Mouse (Mus musculus) liver, adult 2 months (tissue): ENCODE data around the gene Ndufs7. TPM values are rescaled to one million over a fixed set of nuclear protein-coding genes. Genes with fewer than 3 reads are reported as not detected.

Source experiments
- DNase-seq: peaks from one replicate; pipeline ENCODE4 v3.0.0-alpha.2; 2011; ENCODE audit warnings: low read depth, low spot score; ENCODE audit errors: extremely low read depth
- H3K27ac ChIP-seq: fragments of 200-500 bp; replicated peaks from 2 replicates; pipeline ENCODE4 v1.5.1; 2012; ENCODE audit warnings: low read depth, mild to moderate bottlenecking, control low read depth, inconsistent platforms, low read length; ENCODE audit not compliant: insufficient read depth
- H3K27me3 ChIP-seq: fragments of 200-500 bp; 2 replicates; pipeline ENCODE4 v1.6.1; 2012; ENCODE audit warnings: mild to moderate bottlenecking, moderate library complexity, low read length, inconsistent platforms; ENCODE audit not compliant: control insufficient read depth, insufficient read depth
- H3K36me3 ChIP-seq: fragments of 200-500 bp; 2 replicates; pipeline ENCODE4 v1.6.1; 2012; ENCODE audit warnings: low read length, inconsistent platforms; ENCODE audit not compliant: control insufficient read depth, insufficient read depth
- H3K4me1 ChIP-seq: fragments of 200-500 bp; 2 replicates; pipeline ENCODE4 v1.6.1; 2011; ENCODE audit warnings: low read length; ENCODE audit not compliant: control insufficient read depth, insufficient read depth
- H3K4me3 ChIP-seq: fragments of 200-500 bp; 2 replicates; pipeline ENCODE4 v1.5.1; 2011; ENCODE audit warnings: low read depth, mild to moderate bottlenecking, control low read depth, low read length, moderate library complexity; ENCODE audit not compliant: insufficient read depth
- H3K79me2 ChIP-seq: fragments of 200-500 bp; 2 replicates; pipeline ENCODE4 v1.6.1; 2012; ENCODE audit warnings: inconsistent platforms, mild to moderate bottlenecking, low read length, moderate library complexity; ENCODE audit not compliant: control insufficient read depth, insufficient read depth
- H3K9ac ChIP-seq: fragments of 200-500 bp; 2 replicates; pipeline ENCODE4 v1.6.1; 2012; ENCODE audit warnings: low read depth, mild to moderate bottlenecking, control low read depth, inconsistent platforms, low read length
- CTCF ChIP-seq: fragments of 200-500 bp; IDR thresholded peaks from 2 replicates; pipeline ENCODE4 v1.5.1; 2011; ENCODE audit warnings: low read depth, low read length, control low read depth
- POLR2A ChIP-seq: fragments of 200-500 bp; IDR thresholded peaks from 2 replicates; pipeline ENCODE4 v1.6.1; 2011; ENCODE audit warnings: low read length, control low read depth; ENCODE audit not compliant: insufficient read depth; ENCODE audit errors: extremely low read depth
- WGBS: fragments of 180-500 bp; shearing (Covaris S2); methylation state at CpG from one replicate; pipeline ENCODE4 v1.1.7; 2018; 5-methylcytosine and 5-hydroxymethylcytosine counted together
- polyA plus RNA-seq: library from polyadenylated mRNA; depleted of rRNA; stranded (reverse); fragments of >200 nt; gene quantifications from 2 replicates; pipeline ENCODE4 v1.2.3, GENCODE M21; 2012; rRNA removed
- total RNA-seq: library from RNA; depleted of rRNA; stranded (reverse); fragments of >200 nt; gene quantifications from 2 replicates; pipeline ENCODE4 v1.2.3, GENCODE M21; 2014; rRNA removed

Gene Ndufs7
- total and polyA plus RNA-seq, 2 experiments, result 165 to 560 TPM

DNA sequence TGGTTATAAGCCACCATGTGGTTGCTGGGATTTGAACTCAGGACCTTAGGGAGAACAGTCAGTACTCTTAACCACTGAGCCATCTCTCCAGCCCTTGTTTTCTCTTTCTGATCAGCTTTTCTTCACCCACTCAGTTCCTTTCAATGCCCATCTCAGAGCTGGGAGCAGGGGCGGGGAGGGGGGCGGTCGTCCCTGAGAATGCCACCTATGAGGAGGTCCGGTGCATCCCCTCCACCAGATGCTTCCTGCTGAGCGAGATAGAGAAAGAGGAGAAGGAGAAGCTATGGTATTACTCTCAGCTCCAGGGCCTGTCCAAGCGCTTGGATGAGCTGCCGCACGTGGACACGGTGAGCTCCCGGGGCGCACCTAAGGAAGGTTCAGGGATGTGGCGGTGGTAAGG, 55.5 kb downstream of the Ndufs7 start:
- DNase-seq, result no peak
- Histone ChIP-seq H3K27ac (no peak overlapping the region), H3K4me1 (0 out of 2 replicates have a peak, but pooled peaks cover 2% of the 10 kb centered on the region), H3K79me2 (no peaks in the 10 kb centered on the region), H3K36me3 (no peaks in the 10 kb centered on the region), H3K4me3 (no peak overlapping the region), H3K27me3 (no peaks in the 10 kb centered on the region), H3K9ac (no peak overlapping the region)
- TF ChIP-seq CTCF (no peak), POLR2A (no peak)
- whole genome bisulfite sequencing, result 33% methylated on average over 12 of the region's 12 CpGs

DNA sequence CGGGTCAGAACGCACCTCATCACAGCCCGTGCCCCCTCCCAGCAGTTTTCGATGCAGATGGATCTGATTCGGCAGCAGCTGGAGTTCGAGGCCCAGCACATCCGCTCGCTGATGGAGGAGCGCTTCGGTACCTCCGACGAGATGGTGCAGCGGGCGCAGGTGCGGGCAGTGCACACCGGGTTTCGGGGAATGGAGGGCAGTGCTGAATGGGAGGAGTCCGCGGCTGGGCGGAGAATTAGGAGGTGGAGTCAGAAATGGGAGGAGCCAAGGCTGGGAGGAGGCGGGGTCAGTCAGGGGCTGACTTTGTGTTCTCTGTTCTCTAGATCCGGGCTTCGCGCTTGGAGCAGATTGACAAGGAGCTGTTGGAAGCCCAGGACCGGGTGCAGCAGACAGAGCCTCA, 55.9 kb downstream of the Ndufs7 start:
- H3K36me3 ChIP-seq, result no peaks in the 10 kb centered on the region
- no peak overlapping the region for H3K4me3 ChIP-seq
- peak; percentile 53 for DNase-seq
- no peaks in the 10 kb centered on the region for H3K79me2 ChIP-seq
- no peak overlapping the region for H3K27ac ChIP-seq
- no peak overlapping the region for H3K9ac ChIP-seq
- no peaks in the 10 kb centered on the region for H3K27me3 ChIP-seq
- 0 out of 2 replicates have a peak, but pooled peaks cover 2% of the 10 kb centered on the region for H3K4me1 ChIP-seq
- TF ChIP-seq CTCF, result no peak
- no peak for TF ChIP-seq POLR2A
- 10% methylated on average over 25 of the region's 25 CpGs for WGBS

Other genes with a start within 250 kb of the Ndufs7 start
- gene Arhgap45, start 232.5 kb upstream of the Ndufs7 start, total RNA-seq, result 4.5 and 4.6 TPM in 2 replicates
- 7.7 and 10.9 TPM in 2 replicates for gene Arhgap45, start 232.5 kb upstream of the Ndufs7 start, polyA plus RNA-seq
- 26.4 and 39.1 TPM in 2 replicates for gene Polr2e, start 209.3 kb upstream of the Ndufs7 start, total RNA-seq
- 71.1 and 74.6 TPM in 2 replicates for gene Polr2e, start 209.3 kb upstream of the Ndufs7 start, polyA plus RNA-seq
- 712 and 752 TPM in 2 replicates for gene Gpx4, start 202.0 kb upstream of the Ndufs7 start, total RNA-seq
- gene Gpx4, start 202.0 kb upstream of the Ndufs7 start, polyA plus RNA-seq, result 535 and 559 TPM in 2 replicates
- 8.9 and 11.8 TPM in 2 replicates for gene Sbno2, start 143.6 kb upstream of the Ndufs7 start, total RNA-seq
- gene Sbno2, start 143.6 kb upstream of the Ndufs7 start, polyA plus RNA-seq, result 19.2 and 25.9 TPM in 2 replicates
- 71.5 and 75.0 TPM in 2 replicates for gene Stk11, start 133.3 kb upstream of the Ndufs7 start, total RNA-seq
- gene Stk11, start 133.3 kb upstream of the Ndufs7 start, polyA plus RNA-seq, result 96.8 and 110 TPM in 2 replicates
- gene Atp5d, start 110.5 kb upstream of the Ndufs7 start, total RNA-seq, result 144 and 218 TPM in 2 replicates
- 1,387 and 1,558 TPM in 2 replicates for gene Atp5d, start 110.5 kb upstream of the Ndufs7 start, polyA plus RNA-seq
- 0.47 and 0.55 TPM in 2 replicates for gene Cbarp, start 108.3 kb upstream of the Ndufs7 start, total RNA-seq
- gene Cbarp, start 108.3 kb upstream of the Ndufs7 start, polyA plus RNA-seq, result 1.2 TPM in 2 replicates
- 6.9 and 11.6 TPM in 2 replicates for gene Midn, start 100.8 kb upstream of the Ndufs7 start, total RNA-seq
- gene Midn, start 100.8 kb upstream of the Ndufs7 start, polyA plus RNA-seq, result 27.4 and 38.8 TPM in 2 replicates
- 19.5 and 25.9 TPM in 2 replicates for gene Cirbp, start 83.1 kb upstream of the Ndufs7 start, total RNA-seq
- gene Cirbp, start 83.1 kb upstream of the Ndufs7 start, polyA plus RNA-seq, result 31.8 and 37.0 TPM in 2 replicates
- 5.1 and 7.7 TPM in 2 replicates for gene 1600002K03Rik, start 76.2 kb upstream of the Ndufs7 start, total RNA-seq
- 10.0 and 10.4 TPM in 2 replicates for gene 1600002K03Rik, start 76.2 kb upstream of the Ndufs7 start, polyA plus RNA-seq
- gene Efna2, start 69.6 kb upstream of the Ndufs7 start, total RNA-seq, result under 0.01 and 0.07 TPM in 2 replicates
- gene Efna2, start 69.6 kb upstream of the Ndufs7 start, polyA plus RNA-seq, result 0.26 TPM in 2 replicates
- gene Mum1, start 22.7 kb upstream of the Ndufs7 start, total RNA-seq, result 7.1 and 8.7 TPM in 2 replicates
- gene Mum1, start 22.7 kb upstream of the Ndufs7 start, polyA plus RNA-seq, result 8.4 and 10.1 TPM in 2 replicates
- 241 and 277 TPM in 2 replicates for gene Gamt, start 11.9 kb downstream of the Ndufs7 start, total RNA-seq
- gene Gamt, start 11.9 kb downstream of the Ndufs7 start, polyA plus RNA-seq, result 670 and 715 TPM in 2 replicates
- gene Dazap1, start 12.4 kb downstream of the Ndufs7 start, total RNA-seq, result 38.0 and 39.9 TPM in 2 replicates
- 39.9 and 43.5 TPM in 2 replicates for gene Dazap1, start 12.4 kb downstream of the Ndufs7 start, polyA plus RNA-seq
- 510 and 571 TPM in 2 replicates for gene Rps15, start 43.3 kb downstream of the Ndufs7 start, total RNA-seq
- gene Rps15, start 43.3 kb downstream of the Ndufs7 start, polyA plus RNA-seq, result 686 and 1,012 TPM in 2 replicates
- 0.09 and 0.20 TPM in 2 replicates for gene Apc2, start 46.9 kb downstream of the Ndufs7 start, total RNA-seq
- gene Apc2, start 46.9 kb downstream of the Ndufs7 start, polyA plus RNA-seq, result 0.19 and 0.20 TPM in 2 replicates
- 10.4 and 12.4 TPM in 2 replicates for gene 2310011J03Rik, start 71.4 kb downstream of the Ndufs7 start, total RNA-seq
- 25.4 and 25.5 TPM in 2 replicates for gene 2310011J03Rik, start 71.4 kb downstream of the Ndufs7 start, polyA plus RNA-seq
- gene Pcsk4, start 80.4 kb downstream of the Ndufs7 start, total RNA-seq, result 8.8 and 12.5 TPM in 2 replicates
- gene Pcsk4, start 80.4 kb downstream of the Ndufs7 start, polyA plus RNA-seq, result 19.2 and 21.8 TPM in 2 replicates
- 112 and 185 TPM in 2 replicates for gene Reep6, start 80.8 kb downstream of the Ndufs7 start, total RNA-seq
- gene Reep6, start 80.8 kb downstream of the Ndufs7 start, polyA plus RNA-seq, result 384 and 617 TPM in 2 replicates
- 0.28 and 0.40 TPM in 2 replicates for gene Adamtsl5, start 99.3 kb downstream of the Ndufs7 start, total RNA-seq
- gene Adamtsl5, start 99.3 kb downstream of the Ndufs7 start, polyA plus RNA-seq, result 1.4 and 1.6 TPM in 2 replicates
- 0.60 and 1.4 TPM in 2 replicates for gene Plk5, start 107.3 kb downstream of the Ndufs7 start, total RNA-seq
- 3.5 and 6.6 TPM in 2 replicates for gene Plk5, start 107.3 kb downstream of the Ndufs7 start, polyA plus RNA-seq
- 1.0 and 2.6 TPM in 2 replicates for gene Mex3d, start 138.5 kb downstream of the Ndufs7 start, total RNA-seq
- 2.1 and 2.4 TPM in 2 replicates for gene Mex3d, start 138.5 kb downstream of the Ndufs7 start, polyA plus RNA-seq
- gene Mbd3, start 150.4 kb downstream of the Ndufs7 start, total RNA-seq, result 21.1 and 32.8 TPM in 2 replicates
- 73.5 and 76.7 TPM in 2 replicates for gene Mbd3, start 150.4 kb downstream of the Ndufs7 start, polyA plus RNA-seq
- 1,362 and 1,401 TPM in 2 replicates for gene Uqcr11, start 157.7 kb downstream of the Ndufs7 start, total RNA-seq
- 2,210 and 2,521 TPM in 2 replicates for gene Uqcr11, start 157.7 kb downstream of the Ndufs7 start, polyA plus RNA-seq
- gene Tcf3, start 184.5 kb downstream of the Ndufs7 start, total RNA-seq, result 6.4 and 9.9 TPM in 2 replicates
- gene Tcf3, start 184.5 kb downstream of the Ndufs7 start, polyA plus RNA-seq, result 19.6 and 20.2 TPM in 2 replicates
- not detected in 2 replicates for gene Onecut3, start 245.7 kb downstream of the Ndufs7 start, total RNA-seq
- gene Onecut3, start 245.7 kb downstream of the Ndufs7 start, polyA plus RNA-seq, result not detected in 2 replicates